Mouse (Mus musculus) cortical plate, adult 2 months (tissue): ENCODE measurements around the gene Cyp2d22. TPM values are rescaled to one million over a fixed set of nuclear protein-coding genes. Genes with fewer than 3 reads are reported as not detected.

Experiments used
- H3K27ac ChIP-seq: fragments of 200-500 bp; 2 replicates; pipeline ENCODE4 v1.5.1; 2012; ENCODE audit warnings: low read length, control low read depth, inconsistent platforms; ENCODE audit not compliant: insufficient read depth
- H3K4me1 ChIP-seq: fragments of 200-500 bp; 2 replicates; pipeline ENCODE4 v1.6.1; 2011; ENCODE audit warnings: low read length; ENCODE audit not compliant: control insufficient read depth, insufficient read depth
- H3K4me3 ChIP-seq: fragments of 200-500 bp; 2 replicates; pipeline ENCODE4 v1.5.1; 2011; ENCODE audit warnings: mild to moderate bottlenecking, low read length, control low read depth; ENCODE audit not compliant: insufficient read depth
- CTCF ChIP-seq: fragments of 200-500 bp; IDR thresholded peaks from 2 replicates; pipeline ENCODE4 v1.5.1; 2011; ENCODE audit warnings: mild to moderate bottlenecking, control low read depth, low read length; ENCODE audit not compliant: insufficient read depth; ENCODE audit errors: extremely low read depth
- POLR2A ChIP-seq: fragments of 200-500 bp; IDR thresholded peaks from 2 replicates; pipeline ENCODE4 v1.6.1; 2011; ENCODE audit warnings: mild to moderate bottlenecking, low read length, control low read depth; ENCODE audit not compliant: insufficient read depth; ENCODE audit errors: extremely low read depth
- polyA plus RNA-seq: library from polyadenylated mRNA; depleted of rRNA; stranded (reverse); fragments of >200 nt; gene quantifications from 2 replicates; pipeline ENCODE4 v1.2.3, GENCODE M21; 2012

Cyp2d22 gene
- polyA plus RNA-seq, 1 experiment, result 57.9 TPM

- Histone ChIP-seq H3K4me3 (no peak overlapping the region), H3K4me1 (no peaks in the 10 kb centered on the region), H3K27ac (no peak overlapping the region)
- no peak for TF ChIP-seq CTCF
- no peak for TF ChIP-seq POLR2A
Observed at GRCm38 (mm10) chr15:82362234-82362633, 17.8 kb downstream of the Cyp2d22 start.

DNA sequence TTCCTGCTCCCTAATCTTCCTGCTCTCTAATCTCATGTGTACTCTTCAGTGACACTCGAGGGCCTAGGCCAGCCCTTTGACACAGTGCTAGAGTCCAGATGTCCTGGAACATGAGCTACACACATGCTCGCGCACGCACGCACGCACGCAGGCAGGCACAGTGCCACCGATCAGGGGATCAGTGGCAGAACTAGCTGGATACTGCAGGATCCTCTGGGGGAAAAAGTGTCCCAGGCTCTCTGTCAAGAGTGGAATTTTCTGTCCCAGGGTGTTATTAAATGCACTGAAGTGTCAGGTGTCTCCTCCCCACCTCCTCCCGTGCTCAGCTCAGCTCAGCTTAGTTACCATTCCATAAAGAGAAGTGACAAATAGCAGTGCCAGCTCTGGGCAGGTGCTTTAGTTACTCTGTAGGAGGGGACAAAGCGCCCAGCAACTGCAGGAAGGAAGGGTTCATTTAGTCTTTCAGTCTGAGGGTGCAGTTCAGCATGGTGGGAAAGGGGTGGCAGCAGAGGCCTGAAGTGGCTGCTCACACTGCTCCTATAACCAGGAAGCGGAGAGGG lies 18.5 kb downstream of the Cyp2d22 start:
- Histone ChIP-seq H3K4me1 (no peaks in the 10 kb centered on the region), H3K27ac (no peak overlapping the region)
- TF ChIP-seq POLR2A, result no peak
- TF ChIP-seq CTCF, result peak; percentile 54

GRCm38 (mm10) chr15:82358431-82359260 lies 21.4 kb downstream of the Cyp2d22 start:
- H3K27ac ChIP-seq, result no peak overlapping the region
- H3K4me1 ChIP-seq, result no peaks in the 10 kb centered on the region
- no peak for TF ChIP-seq POLR2A
- TF ChIP-seq CTCF, result no peak
- no peak overlapping the region for H3K4me3 ChIP-seq

More for the DNA sequence above, 18.5 kb downstream of the Cyp2d22 start:
- H3K4me3 ChIP-seq, result no peak overlapping the region

DNA sequence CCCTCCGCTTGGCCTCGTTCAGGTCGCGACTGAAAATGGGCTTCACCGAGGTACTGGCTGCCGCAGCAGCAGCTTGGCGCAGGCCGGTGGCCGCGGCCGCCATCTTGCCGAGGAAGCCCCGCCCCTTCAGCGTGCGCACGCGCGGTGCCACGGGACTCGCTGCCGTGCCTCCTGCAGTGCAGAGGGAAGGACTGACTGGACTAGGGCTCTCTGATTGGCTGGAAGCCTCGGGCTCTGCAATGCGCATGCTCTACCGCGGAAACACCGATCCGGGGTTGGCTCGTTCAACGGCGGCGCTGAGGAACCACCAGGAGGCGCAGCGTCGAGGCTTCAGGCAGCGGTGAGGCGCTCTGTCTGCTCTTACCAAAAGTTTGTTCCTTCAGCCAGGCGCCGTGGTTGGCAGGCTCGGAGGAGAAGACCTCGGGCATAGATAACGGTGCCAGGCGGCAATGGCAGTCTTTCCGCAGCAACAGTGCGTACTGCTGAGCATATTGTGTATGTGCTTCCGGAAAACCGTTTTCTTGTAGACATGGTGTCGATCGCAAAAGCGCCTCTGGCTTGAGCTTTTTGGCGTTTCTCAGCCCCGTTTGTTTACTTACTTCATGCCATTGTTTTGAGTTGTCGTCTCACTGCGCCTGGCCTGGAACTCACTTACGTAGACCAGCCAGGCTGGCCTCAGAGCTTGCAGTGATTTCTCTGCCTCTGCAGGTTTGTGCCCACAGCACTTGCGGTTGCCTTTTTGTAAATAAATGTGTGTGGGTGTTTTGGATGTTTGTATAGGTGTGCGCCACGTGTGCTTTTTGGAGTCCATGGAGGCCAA lies 25.7 kb downstream of the Cyp2d22 start, which contains the start of gene Ndufa6:
Ndufa6 (minus strand) TSS at position 197 of the 820 bp plus-strand sequence.
- peak within 1 kb of the TSS; percentile 66 for H3K27ac ChIP-seq
- peak within 1 kb of the TSS; percentile 58 for H3K4me3 ChIP-seq
- no peaks in the 10 kb centered on the region for H3K4me1 ChIP-seq
- peak; percentile 83 for TF ChIP-seq CTCF
- TF ChIP-seq POLR2A, result peak; percentile 89

DNA sequence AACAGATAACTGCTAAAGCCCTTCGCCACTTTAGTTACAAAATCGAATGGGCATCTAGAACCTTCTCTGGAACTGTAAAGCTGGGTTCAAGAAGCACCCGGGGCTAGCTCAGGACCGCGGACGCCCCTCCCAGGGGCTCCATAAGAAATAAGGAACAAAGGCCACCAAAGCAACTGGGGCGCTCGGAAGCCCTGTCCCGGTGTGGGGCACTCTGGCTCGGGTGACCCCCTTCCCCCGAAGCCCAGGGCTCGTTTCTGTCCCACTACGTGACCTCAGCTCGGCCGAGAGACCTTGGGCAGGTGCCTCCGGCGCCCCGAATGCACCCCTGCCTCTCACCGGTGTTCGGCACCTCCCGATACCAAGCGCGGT lies 26.3 kb downstream of the Cyp2d22 start:
- H3K27ac ChIP-seq, result peak overlapping the region; percentile 53
- H3K4me3 ChIP-seq, result peak overlapping the region; percentile 58
- H3K4me1 ChIP-seq, result no peaks in the 10 kb centered on the region
- TF ChIP-seq CTCF (no peak), POLR2A (no peak)

DNA sequence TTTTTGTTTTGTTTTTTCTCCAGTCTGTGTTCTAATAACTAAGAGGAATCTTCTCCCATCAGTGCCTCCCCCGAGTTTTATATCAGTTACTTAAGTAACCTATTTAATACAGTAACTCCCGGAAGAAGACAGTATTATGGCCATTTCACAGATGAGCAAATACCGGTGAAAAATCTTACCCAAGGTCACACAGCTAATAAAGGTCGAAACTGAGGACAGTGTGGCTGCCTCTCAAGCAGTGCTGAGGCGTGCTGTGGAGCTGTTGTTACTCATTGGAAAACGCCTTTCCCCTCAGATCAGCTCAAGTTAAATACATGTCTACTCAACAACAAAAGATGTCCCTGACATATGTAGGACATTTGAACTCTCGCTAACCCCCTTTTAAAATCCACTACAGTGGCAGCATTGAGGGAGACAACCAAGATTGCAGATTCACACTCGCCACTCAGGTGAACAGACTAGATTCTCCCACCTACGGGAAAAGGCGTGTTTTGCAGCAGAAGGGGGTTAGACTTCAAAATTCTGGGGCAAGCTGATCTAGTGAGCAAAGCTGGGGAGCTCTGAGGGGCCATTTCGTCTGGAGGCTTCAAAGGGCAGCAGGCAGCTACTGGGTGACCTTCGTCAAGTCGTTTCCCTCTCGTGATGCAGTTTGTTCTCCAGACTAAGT lies 26.8 kb downstream of the Cyp2d22 start:
- Histone ChIP-seq H3K27ac (peak overlapping the region; percentile 53; the same call in 1 of the 2 replicates), H3K4me3 (peak overlapping the region; percentile 58), H3K4me1 (no peaks in the 10 kb centered on the region)
- TF ChIP-seq CTCF, result no peak
- no peak for TF ChIP-seq POLR2A

DNA sequence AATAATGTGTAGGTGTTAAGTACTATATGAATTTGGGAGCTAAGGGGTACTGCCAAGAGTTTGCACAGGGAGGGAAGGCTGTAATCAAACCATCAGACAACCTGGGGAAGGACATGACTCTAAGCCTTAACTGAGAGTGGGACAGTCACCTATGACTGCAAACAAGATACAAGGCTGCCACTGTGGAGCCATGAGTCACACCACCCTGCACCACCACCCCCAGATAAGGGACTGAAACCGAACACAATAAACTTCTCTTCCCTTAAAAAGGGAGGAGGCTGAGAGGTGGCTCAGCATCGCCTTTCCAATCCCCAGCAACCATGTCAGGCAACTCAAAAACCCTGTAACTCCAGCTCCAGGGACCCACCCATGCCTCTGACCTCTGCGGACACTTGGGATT lies 28.6 kb downstream of the Cyp2d22 start:
- no peak overlapping the region for H3K27ac ChIP-seq
- peaks cover 4% of the 10 kb centered on the region for H3K4me1 ChIP-seq
- TF ChIP-seq CTCF, result no peak
- TF ChIP-seq POLR2A, result no peak
- H3K4me3 ChIP-seq, result no peak overlapping the region

- TF ChIP-seq CTCF (no peak), POLR2A (no peak)
- no peak overlapping the region for H3K4me3 ChIP-seq
- H3K27ac ChIP-seq, result no peak overlapping the region
- peaks cover 4% of the 10 kb centered on the region for H3K4me1 ChIP-seq
Observed at GRCm38 (mm10) chr15:82350349-82350748, 29.7 kb downstream of the Cyp2d22 start.

DNA sequence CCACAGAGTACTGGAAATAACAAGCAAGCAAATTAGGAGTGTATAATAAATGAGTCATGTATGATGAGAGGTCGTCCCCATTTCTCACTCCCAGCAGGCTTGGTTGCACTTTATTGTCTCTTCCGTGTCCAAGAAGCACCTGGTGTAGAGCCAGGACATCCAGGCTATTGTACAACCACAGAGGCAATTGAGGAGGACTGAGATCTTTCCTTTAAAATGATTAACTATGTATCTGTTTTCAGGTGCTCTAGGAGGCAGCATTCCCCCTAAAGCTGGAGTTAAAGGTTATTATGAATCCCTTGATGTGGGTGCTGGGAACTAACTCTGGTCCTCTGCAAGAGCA lies 31.1 kb downstream of the Cyp2d22 start:
- Histone ChIP-seq H3K4me3 (no peak overlapping the region), H3K27ac (no peak overlapping the region), H3K4me1 (peaks cover 4% of the 10 kb centered on the region)
- TF ChIP-seq POLR2A, result no peak
- no peak for TF ChIP-seq CTCF
